Mouse (Mus musculus) spleen, adult 2 months (tissue): ENCODE measurements at regions not wholly inside any gene's neighbourhood (a gene's known extent, or its start where the extent isn't known, plus 50 kb on each side); places are given as distances from the start of the nearest gene placed in this dataset.

Experiments used
- CTCF ChIP-seq: fragments of 200-500 bp; IDR thresholded peaks from 2 replicates; pipeline ENCODE4 v1.5.1; 2011; ENCODE audit warnings: mild to moderate bottlenecking, inconsistent platforms; ENCODE audit not compliant: insufficient read depth, insufficient read length, insufficient replicate concordance; ENCODE audit errors: extremely low read depth
- POLR2A ChIP-seq: fragments of 200-500 bp; IDR thresholded peaks from 2 replicates; pipeline ENCODE4 v1.6.1; 2011; ENCODE audit warnings: low read depth, low read length, inconsistent platforms

DNA sequence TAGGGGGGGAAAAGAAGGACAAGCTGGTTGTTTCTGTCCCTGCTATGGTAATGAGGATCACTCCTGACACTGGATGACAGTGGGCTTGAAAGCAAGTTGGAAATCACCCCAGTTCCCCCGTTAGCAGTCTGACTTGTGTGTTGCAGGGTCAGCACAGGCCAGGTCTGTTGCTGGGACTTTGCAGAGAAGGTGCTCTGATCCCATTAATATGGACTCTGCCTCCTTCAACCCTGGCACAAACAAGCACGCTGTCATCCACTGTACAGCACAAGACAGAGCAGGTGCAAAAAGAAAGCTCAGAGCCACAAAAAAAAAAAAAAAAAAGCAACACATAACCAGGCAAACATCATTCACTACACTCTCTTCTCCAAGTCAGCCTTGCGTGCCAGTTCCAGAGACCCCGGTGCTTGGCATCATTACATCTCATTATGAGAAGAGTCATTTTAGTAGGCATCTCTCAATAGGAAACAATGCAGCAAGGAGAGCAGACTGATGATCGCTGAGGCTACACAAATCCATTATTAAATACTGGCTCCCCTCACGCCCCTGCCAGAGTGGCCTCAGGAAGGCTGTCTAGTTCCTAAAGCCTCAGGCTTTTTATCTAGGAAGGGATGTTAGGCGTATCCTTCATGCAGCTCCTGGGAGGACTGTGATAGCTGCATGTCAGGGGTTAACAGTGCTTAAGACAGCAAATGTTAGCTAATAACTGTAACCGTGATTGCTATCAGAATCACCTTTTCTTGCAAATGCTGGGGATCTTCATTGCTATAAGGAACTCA, 403.5 kb upstream of the Cdh11 start:
- no peak for TF ChIP-seq CTCF
- TF ChIP-seq POLR2A, result no peak
